Mouse (Mus musculus): ENCODE data around the gene Otc.

Otc gene

DNA sequence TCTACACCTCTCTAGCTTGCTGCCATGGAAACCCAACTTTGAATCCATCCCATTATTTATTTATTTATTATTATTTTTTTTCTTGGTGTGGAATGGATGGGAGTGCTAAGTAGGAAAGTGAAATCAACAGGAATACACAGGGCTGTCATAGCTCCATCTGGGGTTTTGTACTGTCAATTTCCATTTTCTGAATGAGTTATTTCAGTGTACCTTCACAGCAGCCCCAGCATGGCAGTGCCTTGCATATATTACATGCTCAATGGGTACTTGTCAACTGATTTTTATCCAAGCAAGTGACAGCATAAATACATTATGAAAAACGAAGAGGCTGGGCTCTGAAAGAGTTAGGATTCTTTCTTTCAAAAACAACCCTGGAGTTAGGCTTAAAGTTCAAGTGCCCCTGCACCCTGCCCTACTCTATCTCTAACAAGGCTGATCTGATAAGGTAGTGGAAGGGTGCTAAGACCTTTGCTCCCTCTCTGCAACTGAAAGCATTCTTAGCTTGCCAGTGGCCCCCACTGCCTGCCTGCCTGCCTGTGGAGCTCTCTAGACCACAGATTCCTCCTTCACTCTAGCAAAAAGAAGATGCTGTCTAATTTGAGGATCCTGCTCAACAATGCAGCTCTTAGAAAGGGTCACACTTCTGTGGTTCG lies at the start of gene Otc:
Gene Otc (plus strand): TSS at position 454 of the 653 bp plus-strand sequence.
- no peak for DNase-seq (ENCODE audit: low spot score in 2 of 2)

DNA sequence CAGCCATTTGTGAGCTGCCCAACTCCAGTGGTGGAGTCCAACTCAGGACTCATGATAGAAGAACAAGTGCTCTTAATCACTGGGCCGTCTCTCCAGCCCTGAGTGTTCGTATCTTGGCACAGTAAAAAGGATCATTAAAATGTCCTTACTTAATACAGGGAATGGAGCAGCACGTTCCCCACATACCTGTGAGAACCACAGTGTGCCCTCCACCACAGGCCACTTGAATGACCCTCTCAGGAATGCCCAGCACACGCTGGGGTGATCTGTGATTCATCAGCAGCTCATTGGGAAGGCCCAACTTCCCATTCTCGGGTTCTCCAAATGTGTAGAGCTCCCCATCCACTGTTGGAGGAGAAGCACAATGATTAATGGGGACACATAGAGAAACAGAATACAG lies 46.2 kb upstream of the Otc start:
- DNase-seq (ENCODE audit: low spot score in 2 of 2) = no peak

DNA sequence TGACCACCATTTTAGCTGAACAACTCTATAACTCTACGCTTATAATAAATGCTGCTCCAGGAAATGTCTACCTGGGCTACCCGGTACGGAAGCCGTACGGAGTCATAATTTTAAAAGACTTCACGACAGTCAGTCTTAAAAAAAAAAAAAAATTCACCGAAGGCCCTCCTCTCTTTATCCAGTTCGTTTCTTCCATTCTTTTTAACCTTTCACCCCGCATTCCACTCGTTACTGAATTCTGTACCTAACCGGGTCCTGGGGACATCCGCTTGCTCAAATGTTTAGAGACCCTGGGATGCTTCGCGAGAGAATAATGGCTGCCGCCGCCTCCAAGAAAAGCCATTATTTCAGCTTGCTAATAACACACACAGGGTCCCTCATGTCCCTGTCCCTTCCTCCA lies 36.1 kb upstream of the Otc start:
- DNase-seq (ENCODE audit: low spot score in 2 of 2) = no peak

DNA sequence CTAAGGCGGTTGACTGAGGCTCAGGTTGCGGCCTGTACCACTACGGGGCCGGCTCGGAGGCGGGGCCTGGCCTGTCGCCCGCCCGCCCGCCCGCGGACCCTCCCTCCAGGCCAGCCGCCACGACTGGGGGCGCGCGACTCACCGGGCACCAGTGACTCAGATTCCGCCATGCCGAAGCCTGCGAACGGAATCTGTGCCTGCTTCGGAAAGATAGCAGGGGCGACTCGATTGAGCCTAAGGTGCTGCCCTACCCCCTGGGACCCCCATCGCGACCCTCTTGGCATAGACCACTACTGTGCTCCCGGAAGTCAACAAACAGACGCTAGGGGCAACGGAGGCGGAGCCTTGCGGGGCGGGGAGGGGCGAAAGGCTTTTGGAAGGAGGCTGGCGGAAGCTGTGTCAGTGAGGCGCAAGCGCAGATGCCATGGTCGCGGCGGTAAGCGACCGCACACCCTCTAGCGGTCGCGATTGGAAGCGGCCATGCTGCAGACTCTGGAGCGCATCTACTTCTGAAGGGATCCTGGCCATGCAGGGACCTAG lies 35.6 kb upstream of the Otc start, which contains the start of gene Rpgr:
Gene Rpgr (minus strand): TSS at position 511 of the 540 bp plus-strand sequence.
- DNase-seq (ENCODE audit: low spot score in 2 of 2) = peak; percentile 85 to 90

DNA sequence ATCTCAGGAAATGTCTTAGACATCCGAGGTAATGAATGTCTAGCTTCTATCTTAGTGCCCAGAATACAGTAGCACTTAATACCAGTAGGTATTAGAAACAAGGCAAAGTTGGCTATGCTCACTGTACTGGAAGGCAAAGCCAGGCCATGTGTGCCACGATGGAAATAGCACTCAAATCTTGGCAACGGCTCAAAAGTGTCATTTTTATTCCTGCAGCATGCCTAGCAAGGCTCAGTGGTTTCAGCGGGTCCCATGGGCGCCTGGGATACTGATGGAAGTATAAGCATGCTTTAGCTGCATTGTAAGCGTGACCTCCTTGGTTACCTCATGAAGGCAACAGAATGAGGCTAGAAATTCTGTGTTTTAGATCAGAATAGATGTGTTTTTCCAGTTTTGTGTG lies 32.8 kb upstream of the Otc start:
- DNase-seq (ENCODE audit: low spot score in 2 of 2) = no peak

DNA sequence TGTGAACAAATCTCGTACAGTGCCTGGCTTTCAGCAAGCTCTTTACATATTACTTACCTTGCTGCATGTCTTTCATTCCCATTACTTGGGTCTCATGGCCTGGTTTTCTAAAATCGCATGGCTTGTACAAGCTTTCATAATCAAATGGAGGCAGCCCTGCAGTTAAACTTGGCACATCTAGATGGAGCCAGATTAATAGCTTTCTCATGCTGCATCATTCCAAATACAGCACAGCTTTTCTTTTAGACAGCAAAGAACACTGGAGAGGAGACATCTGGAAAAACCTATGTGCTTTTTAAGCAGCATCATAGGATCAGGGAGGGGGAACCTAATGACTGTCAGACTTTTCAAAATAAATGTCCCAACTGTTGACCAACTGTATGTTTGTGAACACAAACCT lies 19.1 kb upstream of the Otc start:
- no peak for DNase-seq (ENCODE audit: low spot score in 2 of 2)

DNA sequence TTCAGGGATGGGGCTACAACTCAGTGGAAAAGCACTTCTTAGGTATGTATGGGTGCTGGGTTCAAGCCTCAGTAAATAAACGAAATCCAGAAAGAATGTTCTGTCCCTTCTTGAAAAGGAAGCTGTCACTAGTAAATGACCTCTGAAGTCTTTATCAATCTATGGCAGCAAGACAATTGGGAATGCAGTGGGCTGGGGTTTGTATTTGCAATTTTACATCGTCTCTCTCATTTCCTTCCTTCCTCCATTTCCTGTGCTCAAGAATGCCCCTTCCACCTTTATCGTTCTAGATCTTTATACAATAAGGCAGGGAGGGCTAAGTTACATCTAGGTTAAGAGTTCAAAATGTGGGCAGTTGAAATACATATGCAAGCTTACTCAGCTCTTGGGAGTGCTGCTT lies 17.5 kb upstream of the Otc start:
- no peak for DNase-seq (ENCODE audit: low spot score in 2 of 2)

DNA sequence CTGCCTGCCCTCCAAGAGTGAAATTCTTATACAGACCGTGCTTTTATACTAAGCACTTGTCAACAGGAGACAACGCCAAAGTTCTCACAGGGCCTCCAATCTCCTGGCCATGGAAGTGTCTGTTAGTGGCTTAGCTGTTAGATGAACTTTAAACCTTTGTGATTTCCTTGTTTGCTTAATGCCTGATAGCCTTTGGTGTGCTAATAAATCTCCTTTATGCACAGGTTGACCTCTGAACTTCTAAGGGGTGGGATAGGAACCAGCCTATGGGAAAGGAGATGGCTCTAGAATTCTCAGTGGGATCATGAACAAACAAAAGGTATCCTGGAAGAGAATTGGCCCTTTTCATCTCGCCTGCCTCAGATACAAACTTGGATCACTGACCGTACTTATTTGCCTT lies 12.6 kb upstream of the Otc start:
- DNase-seq (ENCODE audit: low spot score in 2 of 2) = no peak

DNA sequence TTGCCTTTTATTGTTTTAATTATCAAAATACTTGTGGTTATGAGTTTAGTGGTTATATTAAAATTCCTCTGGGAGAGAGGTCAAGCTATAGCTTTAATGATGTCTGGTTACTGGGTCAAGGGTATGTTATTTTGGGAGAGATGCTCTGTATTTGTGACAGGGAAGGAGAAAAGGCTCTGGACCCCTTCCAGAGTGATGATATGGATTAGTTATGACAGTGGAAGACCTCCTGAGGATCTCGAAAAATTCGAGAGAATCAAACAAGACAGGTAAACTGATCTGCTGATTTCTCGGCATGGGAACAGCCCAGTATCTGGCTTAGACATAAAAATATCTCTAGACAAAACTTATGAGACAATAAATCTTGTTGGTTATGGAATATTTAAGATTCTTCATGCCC lies 8.2 kb upstream of the Otc start:
- no peak for DNase-seq (ENCODE audit: low spot score in 2 of 2)

DNA sequence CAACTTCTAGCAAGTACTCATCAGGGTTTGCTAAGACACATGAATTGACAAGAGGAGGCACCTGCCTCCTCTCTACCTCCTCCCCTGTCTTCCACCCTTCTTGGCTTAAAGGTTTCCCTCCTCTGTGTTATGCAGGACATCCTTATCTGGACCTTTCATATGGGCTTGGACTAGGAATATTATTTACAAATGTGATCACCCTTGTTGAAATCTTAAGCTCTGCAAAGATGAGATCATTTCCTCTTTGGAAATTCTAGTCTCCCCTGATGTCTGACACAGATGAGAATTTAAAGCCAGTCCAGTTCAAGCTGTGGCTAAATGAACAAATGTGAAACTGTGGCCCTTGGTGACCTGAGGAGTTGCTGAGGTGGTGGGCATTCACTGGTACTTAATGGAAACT lies 748 bp upstream of the Otc start:
- DNase-seq (ENCODE audit: low spot score in 2 of 2) = no peak

DNA sequence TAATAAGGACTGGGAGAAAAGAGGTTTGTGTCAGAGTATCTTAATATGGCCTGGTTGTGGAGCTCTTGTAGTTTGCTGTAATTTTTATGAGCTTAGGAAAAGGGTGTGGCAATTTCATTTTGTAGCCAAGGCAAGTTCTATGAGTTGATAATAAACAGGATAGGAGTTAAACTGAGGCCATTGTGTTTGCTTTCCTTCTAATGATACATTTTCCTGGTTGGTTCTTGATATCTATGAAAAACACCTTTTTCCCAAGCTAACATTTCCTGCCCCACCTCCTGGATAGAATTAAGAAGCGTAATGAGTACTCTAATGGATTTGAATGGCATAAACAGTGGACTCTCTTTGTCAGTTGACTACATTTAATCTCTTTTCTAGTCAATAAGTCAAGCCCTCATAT lies 5.7 kb downstream of the Otc start:
- DNase-seq (ENCODE audit: low spot score in 2 of 2) = no peak

DNA sequence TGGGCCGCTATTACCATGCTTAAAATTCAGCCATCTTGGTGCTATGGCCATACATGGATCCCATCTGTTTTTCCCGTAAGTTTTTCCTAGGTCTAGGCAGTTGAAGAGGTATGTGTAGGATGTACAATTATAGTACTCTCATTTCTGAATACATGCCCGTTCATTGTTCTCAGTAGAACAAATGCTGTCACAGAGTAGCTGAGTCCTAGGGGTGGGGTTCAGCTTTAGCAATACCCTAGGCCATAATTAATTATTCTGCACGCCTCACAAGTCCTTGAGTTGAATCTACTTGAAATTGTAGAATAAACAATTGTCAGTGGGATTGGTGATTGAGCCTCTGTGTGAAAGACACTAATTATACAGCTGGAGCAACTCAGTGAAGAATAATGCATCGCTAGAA lies 6.2 kb downstream of the Otc start:
- DNase-seq (ENCODE audit: low spot score in 2 of 2) = no peak

DNA sequence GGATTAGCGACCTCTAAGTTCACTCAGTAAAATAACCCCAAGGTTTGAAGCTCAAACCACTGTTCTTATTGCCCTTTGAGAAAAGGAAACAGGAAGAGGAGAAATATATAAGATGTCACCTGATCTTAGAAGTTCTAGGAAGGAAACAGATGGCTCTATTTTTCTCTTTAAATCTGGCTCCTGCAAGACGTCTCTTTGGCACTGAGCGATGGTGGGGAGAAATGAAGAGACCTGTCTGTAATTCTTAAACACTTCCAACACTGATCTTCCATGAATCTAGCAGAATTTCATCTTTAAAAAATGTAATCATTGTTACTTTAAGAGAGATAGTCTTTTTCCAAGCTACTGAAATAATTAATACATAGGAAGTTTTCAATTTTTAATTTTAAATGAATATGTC lies 16.2 kb downstream of the Otc start:
- DNase-seq (ENCODE audit: low spot score in 2 of 2) = no peak

DNA sequence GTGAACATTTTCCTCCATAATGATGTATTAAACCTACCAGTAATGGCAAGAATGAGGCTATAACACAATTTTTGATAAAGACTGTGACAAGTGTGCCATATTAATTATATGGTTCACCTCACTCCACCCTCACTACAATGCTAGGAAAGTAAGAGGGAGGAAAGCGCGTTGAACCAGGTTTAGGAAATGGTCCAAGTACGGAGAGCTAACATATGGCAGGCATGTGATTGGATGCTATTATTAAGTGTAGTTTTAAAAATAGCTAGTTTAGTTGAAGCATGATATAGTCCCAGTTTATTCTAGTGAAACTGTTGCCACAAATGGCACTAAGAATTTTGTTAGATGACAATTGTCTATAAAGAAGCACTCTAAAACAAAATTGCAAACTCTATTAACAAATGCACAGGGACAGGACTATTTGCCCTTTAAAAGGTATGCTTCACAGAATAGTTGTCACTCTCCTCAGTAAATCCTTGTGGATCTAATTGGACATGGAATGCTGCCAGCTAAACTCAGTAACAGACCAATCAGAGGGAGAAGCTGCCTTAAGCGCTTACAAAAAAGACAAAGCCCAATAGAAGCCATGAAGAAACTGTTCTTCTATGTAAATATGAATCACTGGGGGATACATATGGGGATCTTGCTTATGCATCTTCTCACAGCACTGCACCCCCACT lies 16.8 kb downstream of the Otc start:
- no peak for DNase-seq (ENCODE audit: low spot score in 2 of 2)

DNA sequence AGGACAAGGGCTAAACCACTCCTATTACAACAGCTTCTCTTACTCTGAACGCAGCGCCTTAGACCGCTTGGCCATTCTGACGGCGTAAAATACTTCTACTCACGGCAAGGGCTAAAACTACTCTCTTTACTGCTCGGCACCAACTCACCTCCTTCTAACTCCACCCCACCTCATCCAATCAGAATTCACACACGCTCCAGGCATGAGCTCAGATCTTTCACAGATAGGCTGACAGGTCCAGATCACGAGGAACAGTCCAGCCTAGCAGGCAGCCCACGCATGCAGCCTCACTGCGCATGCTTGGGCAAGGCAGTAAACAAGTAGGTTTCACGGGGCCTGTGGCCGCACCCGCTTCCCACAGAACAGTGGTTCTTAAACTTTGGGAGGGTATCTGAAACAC lies 45.2 kb downstream of the Otc start:
- DNase-seq (ENCODE audit: low spot score in 2 of 2) = no peak

DNA sequence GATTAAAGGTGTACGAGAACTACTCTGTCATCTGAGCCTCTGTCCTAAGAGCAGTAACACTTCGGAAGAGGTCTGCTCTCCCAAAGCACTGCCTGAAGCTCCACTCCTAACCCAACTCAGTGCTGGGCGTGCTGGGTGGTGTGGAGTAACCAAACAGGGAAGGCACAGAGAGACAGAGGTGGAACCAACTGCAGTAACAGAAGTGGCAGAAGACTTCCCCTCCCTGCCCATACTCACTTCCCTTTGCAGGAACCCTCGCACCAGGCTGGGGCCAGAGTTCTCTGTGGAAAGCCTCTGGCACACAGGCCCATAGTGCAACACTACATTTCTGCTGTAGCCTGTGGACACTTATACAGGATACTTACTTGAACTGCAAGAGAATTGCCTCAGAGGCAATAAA lies 66.1 kb downstream of the Otc start:
- DNase-seq (ENCODE audit: low spot score in 2 of 2) = no peak

DNA sequence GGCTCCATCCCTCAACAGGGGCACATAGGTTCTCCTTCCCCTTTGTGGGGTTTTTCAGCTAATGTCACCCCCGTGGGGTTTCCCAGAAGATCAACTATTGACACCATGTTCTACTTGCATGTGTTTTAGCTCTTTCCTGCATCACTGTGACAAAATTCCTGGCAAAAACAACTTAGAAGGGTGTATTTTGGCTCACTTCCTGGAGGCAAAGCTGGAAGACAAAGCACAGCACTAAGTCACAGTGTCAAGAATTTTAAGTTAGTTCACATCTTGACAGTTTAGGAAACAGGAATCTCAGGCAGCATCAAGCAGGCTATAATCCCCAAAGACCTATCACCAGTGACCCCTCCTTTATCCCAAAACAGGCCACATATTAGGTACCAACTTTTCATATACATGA lies 78.1 kb downstream of the Otc start:
- no peak for DNase-seq (ENCODE audit: low spot score in 2 of 2)

DNA sequence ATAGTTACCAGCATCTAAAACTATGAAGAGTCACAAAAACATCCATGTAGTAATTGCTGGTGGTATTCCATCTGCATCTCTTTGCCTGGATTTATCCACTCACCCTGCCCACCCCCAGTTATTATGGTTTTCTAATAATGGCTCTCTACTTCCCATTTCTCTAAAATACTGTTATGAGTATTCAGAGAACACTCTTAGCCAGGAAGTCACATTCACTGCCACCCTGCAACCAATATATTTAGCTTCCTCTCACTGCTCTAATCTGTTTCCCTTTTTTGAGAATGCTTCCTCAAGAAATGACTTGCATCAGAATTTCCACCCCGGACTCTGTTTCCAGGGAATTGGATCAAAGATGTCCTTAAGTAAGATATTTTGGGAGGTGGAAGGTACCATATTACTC lies 79.6 kb downstream of the Otc start:
- DNase-seq (ENCODE audit: low spot score in 2 of 2) = no peak

DNA sequence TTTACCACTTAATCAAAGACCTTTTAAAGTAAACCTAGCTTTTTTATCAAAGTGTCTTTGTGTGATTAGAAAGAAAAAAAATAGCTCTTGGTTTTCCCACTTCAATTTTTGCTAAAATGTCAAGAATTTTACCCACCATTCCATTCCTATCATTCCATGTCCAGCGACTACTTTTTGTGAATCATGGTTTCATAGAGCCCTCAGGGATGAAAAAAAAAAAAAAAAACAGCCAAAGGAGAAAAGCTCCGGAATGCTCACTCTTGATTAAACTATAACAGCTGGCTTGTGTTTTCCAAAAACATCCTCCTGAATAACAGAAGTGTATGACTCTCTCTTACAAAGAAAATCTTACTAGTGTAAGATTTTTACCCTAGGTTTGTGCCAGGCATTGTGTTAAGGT lies 84.7 kb downstream of the Otc start:
- no peak for DNase-seq (ENCODE audit: low spot score in 2 of 2)

DNA sequence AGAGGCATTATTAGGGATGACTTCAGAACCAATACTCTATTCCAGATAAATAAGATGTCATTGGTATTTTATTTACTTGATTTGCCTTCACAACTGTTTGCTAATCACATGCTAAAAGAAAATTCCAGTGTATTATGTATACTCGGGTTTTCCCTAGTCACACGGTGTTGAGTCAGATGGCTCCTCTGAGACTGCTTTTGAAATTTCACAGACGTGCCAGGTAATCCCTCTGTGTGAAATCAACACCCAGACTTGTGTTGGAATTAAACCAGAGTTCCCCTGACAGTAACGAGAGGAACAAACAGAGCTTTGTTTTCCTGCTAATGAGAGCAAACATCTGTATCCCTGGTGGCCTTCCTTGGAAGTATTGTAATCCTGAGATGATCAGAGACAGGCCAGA lies 103.8 kb downstream of the Otc start:
- no peak for DNase-seq (ENCODE audit: low spot score in 2 of 2)
